Mouse (Mus musculus) midbrain, postnatal 0 days (tissue): ENCODE data around the gene Cdc42se1. TPM values are rescaled to one million over a fixed set of nuclear protein-coding genes. Genes with fewer than 3 reads are reported as not detected.

Experiments
- ATAC-seq: fragments of 200-750 bp; cut with Nextera tagmentation; 2 replicates; pipeline ENCODE4 v1.8.0; 2017; ENCODE audit warnings: moderate number of reproducible peaks, mild to moderate bottlenecking, moderate TSS enrichment, moderate library complexity; ENCODE audit not compliant: low FRiP score
- DNase-seq: peaks from one replicate; pipeline ENCODE4 v3.0.0-alpha.2; 2015; ENCODE audit warnings: low spot score
- H3K27ac ChIP-seq: fragments of 300-500 bp; sonication (generic); 2 replicates; pipeline ENCODE4 v1.5.1; 2014; ENCODE audit warnings: low read depth, mild to moderate bottlenecking, low read length, mixed read lengths
- H3K27me3 ChIP-seq: fragments of 300-500 bp; sonication (generic); 2 replicates; pipeline ENCODE4 v1.6.1; 2014; ENCODE audit warnings: low read length, control low read depth, mixed read lengths; ENCODE audit not compliant: insufficient read depth
- H3K36me3 ChIP-seq: fragments of 300-500 bp; sonication (generic); 2 replicates; pipeline ENCODE4 v1.6.1; 2014; ENCODE audit warnings: low read length, control low read depth, mixed read lengths; ENCODE audit not compliant: insufficient read depth
- H3K4me1 ChIP-seq: fragments of 300-500 bp; sonication (generic); 2 replicates; pipeline ENCODE4 v1.6.1; 2014; ENCODE audit warnings: mild to moderate bottlenecking, control low read depth, antibody characterized with exemption, low read length, mixed read lengths; ENCODE audit not compliant: insufficient read depth
- H3K4me2 ChIP-seq: fragments of 300-500 bp; sonication (generic); 2 replicates; pipeline ENCODE4 v1.6.1; 2014; ENCODE audit warnings: low read depth, mild to moderate bottlenecking, low read length, mixed read lengths; ENCODE audit not compliant: poor library complexity, severe bottlenecking
- H3K4me3 ChIP-seq: fragments of 300-500 bp; sonication (generic); 2 replicates; pipeline ENCODE4 v1.5.1; 2014; ENCODE audit warnings: low read depth, mild to moderate bottlenecking, low read length, moderate library complexity
- H3K9ac ChIP-seq: fragments of 300-500 bp; sonication (generic); replicated peaks from 2 replicates; pipeline ENCODE4 v1.6.1; 2014; ENCODE audit warnings: mild to moderate bottlenecking, low read length, moderate library complexity, mixed read lengths; ENCODE audit not compliant: poor library complexity, severe bottlenecking
- H3K9me3 ChIP-seq: fragments of 300-500 bp; sonication (generic); 2 replicates; pipeline ENCODE4 v1.6.1; 2016; ENCODE audit warnings: low read length, control low read depth
- CTCF ChIP-seq: IDR thresholded peaks from 2 replicates; pipeline ENCODE4 v1.5.1; 2016; ENCODE audit warnings: antibody characterized with exemption, mild to moderate bottlenecking
- WGBS: fragments of 180-500 bp; shearing (Covaris S2); extraction: QIAGEN DNeasy Blood & Tissue Kit; methylation state at CpG from one replicate; pipeline ENCODE4 v1.1.7; 2014; 5-methylcytosine and 5-hydroxymethylcytosine counted together
- polyA plus RNA-seq: library from polyadenylated mRNA; unstranded; fragments of >200 nt; fragmentation: Nextera tagmentation; extraction: Ambion mirVana; gene quantifications from 2 replicates; pipeline ENCODE4 v1.2.1, GENCODE M21; 2015
- total RNA-seq: library from RNA; depleted of rRNA; stranded (reverse); fragments of >200 nt; gene quantifications from 2 replicates; pipeline ENCODE4 v1.2.3, GENCODE M21; 2014

Cdc42se1 gene
- total and polyA plus RNA-seq, 2 experiments from 2014 or later: 40.9 to 54.7 TPM

GRCm38 (mm10) chr3:95186888-95187287 is 41.6 kb upstream of the Cdc42se1 start:
- no peak for ATAC-seq
- Histone ChIP-seq H3K4me2 (no peak overlapping the region), H3K27me3 (no peaks in the 10 kb centered on the region), H3K4me3 (no peak overlapping the region), H3K9me3 (no peaks in the 10 kb centered on the region), H3K27ac (no peak overlapping the region), H3K9ac (no peak overlapping the region), H3K36me3 (peaks cover 25% of the 10 kb centered on the region), H3K4me1 (no peaks in the 10 kb centered on the region)
- no peak for TF ChIP-seq CTCF
- 91% methylated on average over 6 of the region's 6 CpGs for WGBS
- no peak for DNase-seq

GRCm38 (mm10) chr3:95194721-95195135 is 33.8 kb upstream of the Cdc42se1 start:
- TF ChIP-seq CTCF: no peak
- no peak overlapping the region for H3K4me3 ChIP-seq
- H3K9ac ChIP-seq: no peak overlapping the region
- H3K27me3 ChIP-seq: no peaks in the 10 kb centered on the region
- no peaks in the 10 kb centered on the region for H3K4me1 ChIP-seq
- peak; percentile 43 for DNase-seq
- ATAC-seq: no peak
- 67% methylated on average over 6 of the region's 6 CpGs for WGBS
- H3K36me3 ChIP-seq: peaks cover 17% of the 10 kb centered on the region
- H3K4me2 ChIP-seq: no peak overlapping the region
- no peak overlapping the region for H3K27ac ChIP-seq
- no peaks in the 10 kb centered on the region for H3K9me3 ChIP-seq

- Histone ChIP-seq H3K4me3 (no peak overlapping the region), H3K27me3 (no peaks in the 10 kb centered on the region), H3K27ac (no peak overlapping the region), H3K9ac (no peak overlapping the region), H3K4me2 (no peak overlapping the region), H3K9me3 (no peaks in the 10 kb centered on the region), H3K36me3 (peaks cover 15% of the 10 kb centered on the region; the same call in 1 of the 2 replicates), H3K4me1 (no peaks in the 10 kb centered on the region)
- no peak for DNase-seq
- ATAC-seq: no peak
- 81% methylated on average over 2 of the region's 2 CpGs for WGBS
- TF ChIP-seq CTCF: no peak
These were observed 32.8 kb upstream of the Cdc42se1 start for GRCm38 (mm10) chr3:95195772-95196171.

GRCm38 (mm10) chr3:95199101-95199500 is 29.4 kb upstream of the Cdc42se1 start:
- H3K27ac ChIP-seq: no peak overlapping the region
- no peak overlapping the region for H3K4me2 ChIP-seq
- no peaks in the 10 kb centered on the region for H3K9me3 ChIP-seq
- no peaks in the 10 kb centered on the region for H3K4me1 ChIP-seq
- no peaks in the 10 kb centered on the region for H3K27me3 ChIP-seq
- WGBS: 84% methylated on average over 1 of the region's 1 CpGs
- ATAC-seq (no peak), DNase-seq (no peak)
- no peak overlapping the region for H3K4me3 ChIP-seq
- no peak overlapping the region for H3K9ac ChIP-seq
- TF ChIP-seq CTCF: no peak
- H3K36me3 ChIP-seq: peaks cover 32% of the 10 kb centered on the region; the same call in 1 of the 2 replicates

GRCm38 (mm10) chr3:95200132-95200531 is 28.4 kb upstream of the Cdc42se1 start:
- no peak for TF ChIP-seq CTCF
- Histone ChIP-seq H3K27ac (no peak overlapping the region), H3K27me3 (no peaks in the 10 kb centered on the region), H3K9me3 (no peaks in the 10 kb centered on the region), H3K36me3 (peaks cover 33% of the 10 kb centered on the region), H3K4me3 (no peak overlapping the region), H3K4me1 (no peaks in the 10 kb centered on the region), H3K4me2 (no peak overlapping the region), H3K9ac (no peak overlapping the region)
- 72% methylated on average over 7 of the region's 7 CpGs for WGBS
- no peak for ATAC-seq
- no peak for DNase-seq

- TF ChIP-seq CTCF: no peak
- H3K36me3 ChIP-seq: peaks cover 33% of the 10 kb centered on the region
- no peaks in the 10 kb centered on the region for H3K27me3 ChIP-seq
- DNase-seq: no peak
- no peak overlapping the region for H3K9ac ChIP-seq
- H3K4me1 ChIP-seq: no peaks in the 10 kb centered on the region
- WGBS: 81% methylated on average over 2 of the region's 2 CpGs
- H3K4me3 ChIP-seq: no peak overlapping the region
- H3K9me3 ChIP-seq: no peaks in the 10 kb centered on the region
- no peak for ATAC-seq
- no peak overlapping the region for H3K27ac ChIP-seq
- no peak overlapping the region for H3K4me2 ChIP-seq
These were observed 28.0 kb upstream of the Cdc42se1 start for GRCm38 (mm10) chr3:95200562-95200961.
